Mouse (Mus musculus): Measurements from ENCODE around the gene Hs6st3. TPM values are rescaled to one million over a fixed set of nuclear protein-coding genes. Genes with fewer than 3 reads are reported as not detected.
A peak's percentile ranks its signal among the peaks of the same experiment; 100 is the strongest.

Hs6st3 gene
- polyA plus RNA-seq, 1 experiment from 2014 or later: 1.3 TPM

GRCm38 (mm10) chr14:119367866-119368425 is 229.8 kb downstream of the Hs6st3 start:
- 85% methylated on average over 3 of the region's 3 CpGs for WGBS
- no peak for ATAC-seq
- Histone ChIP-seq H3K36me3 (no peaks in the 10 kb centered on the region), H3K9me3 (no peaks in the 10 kb centered on the region), H3K9ac (replicated peaks) (no peak overlapping the region), H3K4me3 (replicated peaks) (no peak overlapping the region), H3K27ac (no peak overlapping the region), H3K4me2 (replicated peaks) (no peak overlapping the region), H3K27me3 (no peaks in the 10 kb centered on the region), H3K4me1 (replicated peaks) (0 out of 2 replicates have a peak, but pooled peaks cover 4% of the 10 kb centered on the region)

DNA sequence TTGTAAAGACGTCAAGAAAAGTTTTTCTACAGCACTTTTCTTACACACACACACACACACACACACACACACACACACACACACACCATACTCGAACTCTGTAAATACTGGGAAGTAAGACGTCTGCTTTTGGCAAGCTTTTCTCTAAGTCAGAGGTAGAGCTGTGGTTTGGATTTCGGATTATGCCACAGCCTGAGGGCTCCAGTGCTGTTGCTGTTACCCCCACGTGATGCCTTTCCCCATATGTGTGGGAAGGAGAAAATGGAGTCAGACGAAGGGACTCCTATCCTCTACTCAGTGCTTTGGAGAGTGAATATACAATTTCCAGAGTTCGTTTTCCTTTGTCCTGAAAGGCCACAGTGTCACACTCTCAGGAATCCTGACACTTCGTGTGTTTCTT is 231.1 kb downstream of the Hs6st3 start:
- WGBS: 58% methylated on average over 8 of the region's 8 CpGs
- no peak overlapping the region for H3K4me3 ChIP-seq (replicated peaks)
- H3K36me3 ChIP-seq: no peaks in the 10 kb centered on the region
- no peak overlapping the region for H3K4me2 ChIP-seq (replicated peaks)
- no peak for ATAC-seq
- H3K9ac ChIP-seq (replicated peaks): no peak overlapping the region
- no peak overlapping the region for H3K27ac ChIP-seq
- 0 out of 2 replicates have a peak, but pooled peaks cover 4% of the 10 kb centered on the region for H3K4me1 ChIP-seq (replicated peaks)
- H3K27me3 ChIP-seq: no peaks in the 10 kb centered on the region
- no peaks in the 10 kb centered on the region for H3K9me3 ChIP-seq

DNA sequence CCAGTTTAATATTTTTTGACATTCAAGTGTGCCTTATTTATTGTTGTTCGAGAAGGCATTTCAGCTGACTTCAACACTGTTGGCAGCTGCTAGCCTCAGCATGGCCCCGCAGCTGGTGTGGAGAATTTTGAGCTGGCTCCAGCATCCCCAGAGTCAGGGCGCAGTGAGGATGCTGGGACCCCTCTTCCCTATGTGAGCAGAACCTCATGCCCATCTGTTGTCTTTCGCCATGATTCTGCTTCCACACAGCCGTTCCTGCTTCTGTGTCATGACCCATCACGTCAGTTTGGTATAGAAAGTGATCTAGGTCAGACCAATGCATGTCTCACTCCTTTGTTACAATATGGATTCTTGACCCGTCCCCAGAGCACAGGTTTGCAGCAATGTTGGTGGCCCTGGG is 231.9 kb downstream of the Hs6st3 start:
- H3K4me3 ChIP-seq (replicated peaks): no peak overlapping the region
- H3K27me3 ChIP-seq: no peaks in the 10 kb centered on the region
- H3K4me1 ChIP-seq (replicated peaks): 0 out of 2 replicates have a peak, but pooled peaks cover 4% of the 10 kb centered on the region
- ATAC-seq: 0 out of 2 replicates have a peak, but pooled peaks have one; percentile 48
- no peaks in the 10 kb centered on the region for H3K9me3 ChIP-seq
- WGBS: 59% methylated on average over 7 of the region's 7 CpGs
- no peak overlapping the region for H3K9ac ChIP-seq (replicated peaks)
- no peak overlapping the region for H3K4me2 ChIP-seq (replicated peaks)
- no peak overlapping the region for H3K27ac ChIP-seq
- H3K36me3 ChIP-seq: no peaks in the 10 kb centered on the region

GRCm38 (mm10) chr14:119379303-119379702 is 241.2 kb downstream of the Hs6st3 start:
- H3K9me3 ChIP-seq: no peaks in the 10 kb centered on the region
- no peak for ATAC-seq
- 82% methylated on average over 2 of the region's 2 CpGs for WGBS

GRCm38 (mm10) chr14:119401618-119402017 is 263.5 kb downstream of the Hs6st3 start:
- Histone ChIP-seq H3K9me3 (no peaks in the 10 kb centered on the region), H3K27me3 (no peaks in the 10 kb centered on the region)
- 94% methylated on average over 10 of the region's 10 CpGs for WGBS

More at GRCm38 (mm10) chr14:119379303-119379702, 241.2 kb downstream of the Hs6st3 start:
- Histone ChIP-seq H3K27ac (no peak overlapping the region), H3K9ac (replicated peaks) (no peak overlapping the region), H3K4me1 (replicated peaks) (no peaks in the 10 kb centered on the region), H3K4me2 (replicated peaks) (no peak overlapping the region), H3K4me3 (replicated peaks) (no peak overlapping the region), H3K36me3 (no peaks in the 10 kb centered on the region), H3K27me3 (no peaks in the 10 kb centered on the region)

DNA sequence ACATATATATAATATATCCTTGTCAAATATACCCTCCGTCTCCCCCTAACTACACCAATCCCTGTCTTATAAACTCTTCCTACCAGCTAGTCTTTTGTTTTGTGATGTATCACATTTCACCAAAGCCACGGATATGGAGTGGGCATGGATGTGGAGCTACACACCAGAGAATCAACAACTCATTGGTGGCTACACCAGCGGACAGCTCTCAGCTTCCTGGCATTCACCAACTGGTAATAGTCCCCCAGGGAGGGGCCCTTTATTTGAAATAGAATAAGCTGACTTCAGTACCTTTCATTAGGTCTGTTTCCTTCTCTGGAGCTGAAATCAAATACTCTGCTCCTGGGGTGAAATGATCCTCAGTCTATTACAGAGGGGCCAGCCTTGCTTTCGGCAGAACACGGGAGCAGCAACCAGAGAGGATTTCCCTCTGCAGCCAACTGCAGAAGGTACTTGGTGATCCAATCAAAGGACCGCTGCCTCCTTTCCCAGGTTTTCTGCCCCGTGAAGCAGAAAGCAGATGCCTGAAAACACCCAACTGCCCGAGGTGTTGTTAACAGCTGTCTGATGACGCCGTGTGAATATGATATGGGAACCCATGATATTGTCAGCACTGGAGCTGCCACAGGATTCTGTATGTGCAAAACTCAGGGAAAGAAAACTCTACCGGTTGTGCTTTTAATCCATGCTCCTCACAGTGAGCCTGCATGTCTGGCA is 271.4 kb downstream of the Hs6st3 start:
- H3K4me2 ChIP-seq (replicated peaks): no peak overlapping the region
- no peak for ATAC-seq
- no peak overlapping the region for H3K9ac ChIP-seq (replicated peaks)
- no peaks in the 10 kb centered on the region for H3K4me1 ChIP-seq (replicated peaks)
- H3K9me3 ChIP-seq: no peaks in the 10 kb centered on the region
- no peaks in the 10 kb centered on the region for H3K27me3 ChIP-seq
- H3K4me3 ChIP-seq (replicated peaks): no peak overlapping the region
- 78% methylated on average over 11 of the region's 11 CpGs for WGBS
- H3K36me3 ChIP-seq: no peaks in the 10 kb centered on the region
- H3K27ac ChIP-seq: no peak overlapping the region

More at GRCm38 (mm10) chr14:119401618-119402017, 263.5 kb downstream of the Hs6st3 start:
- no peak for ATAC-seq
- H3K4me2 ChIP-seq (replicated peaks): no peak overlapping the region
- no peak overlapping the region for H3K9ac ChIP-seq (replicated peaks)
- H3K27ac ChIP-seq: no peak overlapping the region
- H3K4me1 ChIP-seq (replicated peaks): no peaks in the 10 kb centered on the region
- H3K36me3 ChIP-seq: no peaks in the 10 kb centered on the region
- no peak overlapping the region for H3K4me3 ChIP-seq (replicated peaks)

GRCm38 (mm10) chr14:119422894-119423293 is 284.8 kb downstream of the Hs6st3 start:
- Histone ChIP-seq H3K36me3 (no peaks in the 10 kb centered on the region), H3K4me2 (replicated peaks) (no peak overlapping the region), H3K9ac (replicated peaks) (no peak overlapping the region), H3K4me1 (replicated peaks) (no peaks in the 10 kb centered on the region), H3K27ac (no peak overlapping the region), H3K4me3 (replicated peaks) (no peak overlapping the region), H3K27me3 (no peaks in the 10 kb centered on the region), H3K9me3 (no peaks in the 10 kb centered on the region)
- no peak for ATAC-seq
- 92% methylated on average over 5 of the region's 5 CpGs for WGBS

GRCm38 (mm10) chr14:119450471-119450870 is 312.3 kb downstream of the Hs6st3 start:
- Histone ChIP-seq H3K9me3 (no peaks in the 10 kb centered on the region), H3K4me2 (replicated peaks) (no peak overlapping the region), H3K4me1 (replicated peaks) (0 out of 2 replicates have a peak, but pooled peaks cover 3% of the 10 kb centered on the region), H3K27me3 (no peaks in the 10 kb centered on the region), H3K36me3 (no peaks in the 10 kb centered on the region), H3K4me3 (replicated peaks) (no peak overlapping the region), H3K9ac (replicated peaks) (no peak overlapping the region), H3K27ac (no peak overlapping the region)
- 7% methylated on average over 4 of the region's 4 CpGs for WGBS
- ATAC-seq: no peak

- Histone ChIP-seq H3K4me1 (replicated peaks) (0 out of 2 replicates have a peak, but pooled peaks cover 3% of the 10 kb centered on the region), H3K9me3 (no peaks in the 10 kb centered on the region), H3K9ac (replicated peaks) (no peak overlapping the region), H3K27me3 (no peaks in the 10 kb centered on the region), H3K27ac (no peak overlapping the region), H3K36me3 (no peaks in the 10 kb centered on the region), H3K4me3 (replicated peaks) (no peak overlapping the region), H3K4me2 (replicated peaks) (no peak overlapping the region)
- no peak for ATAC-seq
Observed at GRCm38 (mm10) chr14:119451594-119451993, 313.5 kb downstream of the Hs6st3 start.

DNA sequence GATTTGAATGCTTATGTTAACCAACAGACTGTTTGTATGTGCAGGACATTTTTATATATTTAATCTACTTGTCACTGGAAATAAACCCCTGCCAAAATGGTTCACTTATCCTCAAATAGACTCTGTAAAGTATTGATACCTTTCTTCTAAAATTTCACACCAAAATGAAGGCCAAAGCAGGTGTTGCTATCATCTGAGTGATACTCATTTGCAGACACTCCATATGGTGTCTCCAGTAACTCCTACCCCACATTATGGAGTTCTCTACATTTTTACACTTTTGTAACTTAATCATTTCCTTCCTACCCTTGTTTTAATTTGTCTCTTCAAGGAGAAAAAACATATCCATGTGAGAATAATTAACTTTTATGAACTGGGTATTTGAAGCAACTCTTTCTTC is 314.2 kb downstream of the Hs6st3 start:
- no peak overlapping the region for H3K9ac ChIP-seq (replicated peaks)
- H3K4me2 ChIP-seq (replicated peaks): no peak overlapping the region
- 0 out of 2 replicates have a peak, but pooled peaks cover 3% of the 10 kb centered on the region for H3K4me1 ChIP-seq (replicated peaks)
- H3K27me3 ChIP-seq: no peaks in the 10 kb centered on the region
- no peak overlapping the region for H3K27ac ChIP-seq
- H3K4me3 ChIP-seq (replicated peaks): no peak overlapping the region
- H3K36me3 ChIP-seq: no peaks in the 10 kb centered on the region
- no peak for ATAC-seq
- no peaks in the 10 kb centered on the region for H3K9me3 ChIP-seq

DNA sequence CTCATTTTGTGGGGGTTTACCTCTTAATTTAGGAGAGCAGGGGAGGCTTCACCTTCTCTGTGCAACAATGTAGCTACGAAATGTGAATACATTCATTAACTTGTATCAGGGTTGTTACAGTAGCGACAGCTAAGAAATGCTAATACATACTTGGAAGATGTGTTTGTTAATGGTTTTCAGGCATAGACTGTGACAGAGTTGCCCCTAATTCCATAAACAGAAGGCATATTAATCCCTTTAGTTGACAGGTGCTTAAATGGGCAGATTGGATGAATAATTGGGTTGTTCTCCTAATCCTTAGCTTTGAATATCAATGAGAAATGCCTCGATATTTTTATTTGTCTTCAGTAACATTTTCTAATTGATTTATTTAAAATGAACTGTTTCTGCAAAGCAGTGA is 314.7 kb downstream of the Hs6st3 start:
- no peaks in the 10 kb centered on the region for H3K27me3 ChIP-seq
- no peak overlapping the region for H3K4me3 ChIP-seq (replicated peaks)
- no peak overlapping the region for H3K4me2 ChIP-seq (replicated peaks)
- WGBS: 54% methylated on average over 3 of the region's 3 CpGs
- H3K9me3 ChIP-seq: no peaks in the 10 kb centered on the region
- H3K9ac ChIP-seq (replicated peaks): no peak overlapping the region
- no peaks in the 10 kb centered on the region for H3K36me3 ChIP-seq
- no peak overlapping the region for H3K27ac ChIP-seq
- H3K4me1 ChIP-seq (replicated peaks): 0 out of 2 replicates have a peak, but pooled peaks cover 3% of the 10 kb centered on the region
- no peak for ATAC-seq

- Histone ChIP-seq H3K4me1 (replicated peaks) (peaks cover 3% of the 10 kb centered on the region; the same call in 1 of the 2 replicates), H3K4me2 (replicated peaks) (no peak overlapping the region), H3K36me3 (no peaks in the 10 kb centered on the region), H3K27ac (no peak overlapping the region), H3K27me3 (no peaks in the 10 kb centered on the region), H3K9ac (replicated peaks) (no peak overlapping the region), H3K9me3 (no peaks in the 10 kb centered on the region), H3K4me3 (replicated peaks) (no peak overlapping the region)
- no peak for ATAC-seq
- 69% methylated on average over 5 of the region's 5 CpGs for WGBS
Observed at GRCm38 (mm10) chr14:119464308-119464707, 326.2 kb downstream of the Hs6st3 start.

Measured in midbrain, embryonic 13.5 days (tissue).